Mouse (Mus musculus) E14TG2a.4 (cell line): ENCODE measurements at regions not wholly inside any gene's neighbourhood (a gene's known extent, or its start where the extent isn't known, plus 50 kb on each side); places are given as distances from the start of the nearest gene placed in this dataset.

Experiments
- CTCF ChIP-seq: conservative IDR thresholded peaks from 2 replicates; pipeline ENCODE4 v1.5.1; 2014; ENCODE audit warnings: low read length
- NANOG ChIP-seq: IDR thresholded peaks from 2 replicates; pipeline ENCODE4 v1.6.1; 2014; ENCODE audit warnings: borderline replicate concordance, low read length, mixed read lengths
- POU5F1 ChIP-seq: IDR thresholded peaks from 2 replicates; pipeline ENCODE4 v1.6.1; 2014; ENCODE audit warnings: low read length, borderline replicate concordance

- no peak for TF ChIP-seq CTCF
- TF ChIP-seq POU5F1: no peak
- TF ChIP-seq NANOG: no peak
Measured at GRCm38 (mm10) chr4:9057113-9057512, 818.3 kb upstream of the Car8 start.
